Mouse (Mus musculus) cerebellum, adult 2 months (tissue): Measurements from ENCODE around the gene Sf1.

Experiments used
- CTCF ChIP-seq: fragments of 200-500 bp; IDR thresholded peaks from 2 replicates; pipeline ENCODE4 v1.5.1; 2011; ENCODE audit warnings: low read depth, mild to moderate bottlenecking, control low read depth, low read length, moderate library complexity, borderline replicate concordance; ENCODE audit not compliant: insufficient read depth
- POLR2A ChIP-seq: fragments of 200-500 bp; IDR thresholded peaks from 2 replicates; pipeline ENCODE4 v1.6.1; 2011; ENCODE audit warnings: low read length, control low read depth, borderline replicate concordance; ENCODE audit not compliant: insufficient read depth

DNA sequence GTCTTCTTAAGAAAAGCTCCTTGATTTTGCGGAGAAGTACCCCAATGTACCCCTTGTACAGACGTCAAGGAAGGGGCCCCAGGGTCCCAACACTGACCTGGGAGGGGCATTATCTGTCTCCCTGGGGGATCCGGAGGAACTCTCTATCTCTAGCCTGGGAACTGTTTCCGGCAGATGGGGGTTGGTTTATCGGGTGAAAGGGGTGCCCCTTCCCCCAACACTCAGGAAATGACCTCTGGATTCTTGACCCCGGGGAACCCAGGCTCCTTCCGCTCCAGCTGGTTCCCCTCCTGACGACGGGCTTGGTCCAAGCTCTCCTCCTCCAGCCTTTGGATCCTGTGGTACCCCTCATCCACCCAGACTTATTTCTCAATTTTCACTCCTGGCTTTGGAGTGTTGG is 38.5 kb downstream of the Sf1 start:
- no peak for TF ChIP-seq POLR2A
- no peak for TF ChIP-seq CTCF
